Mouse (Mus musculus) embryonic facial prominence, embryonic 15.5 days (tissue): ENCODE measurements around the gene Cdk9. TPM values are rescaled to one million over a fixed set of nuclear protein-coding genes. Genes with fewer than 3 reads are reported as not detected.
A peak's percentile ranks its signal among the peaks of the same experiment; 100 is the strongest.

Experiments
- ATAC-seq: fragments of 200-750 bp; cut with Nextera tagmentation; 2 replicates; pipeline ENCODE4 v1.8.0; 2017; ENCODE audit warnings: low read depth, moderate TSS enrichment; ENCODE audit not compliant: insufficient number of reproducible peaks, low FRiP score, low TSS enrichment
- H3K27ac ChIP-seq: fragments of 300-500 bp; sonication (generic); replicated peaks from 2 replicates; pipeline ENCODE4 v1.5.1; 2015; ENCODE audit warnings: mild to moderate bottlenecking, inconsistent platforms
- H3K27me3 ChIP-seq: fragments of 300-500 bp; sonication (generic); 2 replicates; pipeline ENCODE4 v1.6.1; 2015; ENCODE audit warnings: inconsistent platforms
- H3K36me3 ChIP-seq: fragments of 300-500 bp; sonication (generic); 2 replicates; pipeline ENCODE4 v1.6.1; 2015; ENCODE audit warnings: mild to moderate bottlenecking, inconsistent platforms
- H3K4me1 ChIP-seq: fragments of 300-500 bp; sonication (generic); 2 replicates; pipeline ENCODE4 v1.6.1; 2015; ENCODE audit warnings: inconsistent platforms
- H3K4me2 ChIP-seq: fragments of 300-500 bp; sonication (generic); replicated peaks from 2 replicates; pipeline ENCODE4 v1.6.1; 2015; ENCODE audit warnings: mild to moderate bottlenecking, inconsistent platforms
- H3K4me3 ChIP-seq: fragments of 300-500 bp; sonication (generic); replicated peaks from 2 replicates; pipeline ENCODE4 v1.5.1; 2015; ENCODE audit warnings: mild to moderate bottlenecking, inconsistent platforms
- H3K9ac ChIP-seq: fragments of 300-500 bp; sonication (generic); 2 replicates; pipeline ENCODE4 v1.6.1; 2015; ENCODE audit warnings: inconsistent platforms
- H3K9me3 ChIP-seq: fragments of 300-500 bp; sonication (generic); replicated peaks from 2 replicates; pipeline ENCODE4 v1.6.1; 2016; ENCODE audit warnings: inconsistent platforms
- WGBS: fragments of 180-500 bp; shearing (Covaris S2); methylation state at CpG from one replicate; pipeline ENCODE4 v1.1.7; 2015; 5-methylcytosine and 5-hydroxymethylcytosine counted together
- polyA plus RNA-seq: library from polyadenylated mRNA; unstranded; fragments of >200 nt; fragmentation: Nextera tagmentation; extraction: Ambion mirVana; gene quantifications from 2 replicates; pipeline ENCODE4 v1.2.1, GENCODE M21; 2015

The Cdk9 gene
- polyA plus RNA-seq, 1 experiment from 2014 or later, result 106 TPM

DNA sequence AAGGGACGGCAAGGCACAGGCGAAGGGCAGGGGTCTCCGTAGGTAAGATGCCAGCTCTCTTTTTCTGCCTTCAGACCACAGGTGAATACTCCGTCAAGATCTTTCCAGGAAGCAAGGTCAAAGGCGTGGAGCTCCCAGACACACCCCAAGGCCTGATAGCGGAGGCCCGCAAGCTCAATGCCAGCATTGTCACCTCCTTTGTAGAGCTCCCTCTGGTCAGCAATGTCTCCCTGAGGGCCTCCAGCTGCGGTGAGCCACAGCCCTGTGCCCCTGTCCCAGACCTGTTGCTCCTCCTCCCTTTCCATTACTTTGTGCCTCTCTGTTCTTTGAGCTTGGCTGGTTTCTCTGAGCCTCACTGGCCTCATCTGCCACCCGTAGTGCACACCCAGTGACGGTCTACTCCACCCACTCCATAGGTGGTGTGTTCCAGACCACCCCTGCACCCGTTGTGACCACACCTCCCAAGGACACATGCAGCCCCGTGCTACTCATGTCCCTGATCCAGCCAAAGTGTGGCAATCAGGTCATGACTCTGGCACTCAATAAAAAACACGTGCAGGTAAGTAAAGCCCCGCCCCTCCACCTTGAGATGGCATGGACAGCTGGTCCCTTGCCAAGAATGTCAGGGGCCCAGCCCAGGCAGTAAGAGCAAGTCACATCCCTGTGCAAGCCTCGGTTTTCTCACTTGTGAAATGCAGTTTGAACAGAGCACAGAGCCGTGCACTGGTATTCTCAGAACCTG lies 39.5 kb downstream of the Cdk9 start:
- 70% methylated on average over 16 of the region's 16 CpGs for WGBS

GRCm38 (mm10) chr2:32671907-32672595 lies 40.8 kb downstream of the Cdk9 start:
- H3K27ac ChIP-seq, result no peak overlapping the region

More for the DNA sequence above, 39.5 kb downstream of the Cdk9 start:
- no peak for ATAC-seq
- Histone ChIP-seq H3K4me2 (no peak overlapping the region), H3K9me3 (0 out of 2 replicates have a peak, but pooled peaks cover 3% of the 10 kb centered on the region), H3K4me1 (0 out of 2 replicates have a peak, but pooled peaks cover 4% of the 10 kb centered on the region), H3K9ac (no peak overlapping the region), H3K27ac (no peak overlapping the region), H3K27me3 (no peaks in the 10 kb centered on the region), H3K36me3 (peaks cover 67% of the 10 kb centered on the region), H3K4me3 (no peak overlapping the region)

GRCm38 (mm10) chr2:32671147-32671546 lies 41.7 kb downstream of the Cdk9 start:
- Histone ChIP-seq H3K4me1 (0 out of 2 replicates have a peak, but pooled peaks cover 4% of the 10 kb centered on the region), H3K9me3 (0 out of 2 replicates have a peak, but pooled peaks cover 1% of the 10 kb centered on the region), H3K9ac (no peak overlapping the region), H3K36me3 (peaks cover 54% of the 10 kb centered on the region), H3K4me2 (no peak overlapping the region), H3K27me3 (no peaks in the 10 kb centered on the region), H3K27ac (no peak overlapping the region), H3K4me3 (no peak overlapping the region)
- ATAC-seq, result no peak
- WGBS, result 89% methylated on average over 9 of the region's 9 CpGs

More at GRCm38 (mm10) chr2:32671907-32672595, 40.8 kb downstream of the Cdk9 start:
- H3K4me1 ChIP-seq, result 0 out of 2 replicates have a peak, but pooled peaks cover 4% of the 10 kb centered on the region
- peaks cover 55% of the 10 kb centered on the region for H3K36me3 ChIP-seq
- no peak overlapping the region for H3K4me2 ChIP-seq
- H3K9ac ChIP-seq, result no peak overlapping the region
- no peak overlapping the region for H3K4me3 ChIP-seq
- WGBS, result 67% methylated on average over 9 of the region's 9 CpGs
- no peak for ATAC-seq
- no peaks in the 10 kb centered on the region for H3K27me3 ChIP-seq
- H3K9me3 ChIP-seq, result 0 out of 2 replicates have a peak, but pooled peaks cover 3% of the 10 kb centered on the region

DNA sequence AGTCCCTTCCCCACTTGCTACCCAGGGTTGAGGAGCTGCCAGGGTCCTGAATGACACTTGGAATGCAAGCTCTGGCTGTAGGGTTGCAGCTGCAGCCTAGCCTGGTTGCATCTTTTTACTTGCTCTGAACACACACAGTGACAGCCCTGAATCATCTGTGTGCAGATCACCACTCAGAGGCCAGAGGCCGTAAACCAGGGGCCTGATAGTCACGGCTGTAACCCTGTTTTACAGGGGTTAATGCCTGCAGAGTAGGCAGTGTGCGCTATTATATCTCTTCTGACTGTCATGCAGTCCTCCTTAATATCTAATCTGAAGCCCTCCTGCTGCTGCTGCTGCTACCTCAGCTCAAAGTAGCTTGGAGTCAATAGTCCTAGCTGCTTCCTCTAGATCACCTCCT lies 43.0 kb downstream of the Cdk9 start:
- no peaks in the 10 kb centered on the region for H3K27me3 ChIP-seq
- WGBS, result 85% methylated on average over 3 of the region's 3 CpGs
- H3K4me2 ChIP-seq, result no peak overlapping the region
- no peak overlapping the region for H3K27ac ChIP-seq
- no peaks in the 10 kb centered on the region for H3K9me3 ChIP-seq
- 0 out of 2 replicates have a peak, but pooled peaks cover 4% of the 10 kb centered on the region for H3K4me1 ChIP-seq
- H3K4me3 ChIP-seq, result no peak overlapping the region
- H3K36me3 ChIP-seq, result peaks cover 41% of the 10 kb centered on the region
- H3K9ac ChIP-seq, result no peak overlapping the region
- ATAC-seq, result no peak

GRCm38 (mm10) chr2:32668176-32668575 lies 44.7 kb downstream of the Cdk9 start:
- 89% methylated on average over 7 of the region's 7 CpGs for WGBS
- Histone ChIP-seq H3K27ac (no peak overlapping the region), H3K9ac (no peak overlapping the region), H3K4me1 (no peaks in the 10 kb centered on the region), H3K27me3 (no peaks in the 10 kb centered on the region), H3K4me2 (no peak overlapping the region), H3K9me3 (no peaks in the 10 kb centered on the region), H3K36me3 (peaks cover 28% of the 10 kb centered on the region), H3K4me3 (no peak overlapping the region)
- ATAC-seq, result no peak

DNA sequence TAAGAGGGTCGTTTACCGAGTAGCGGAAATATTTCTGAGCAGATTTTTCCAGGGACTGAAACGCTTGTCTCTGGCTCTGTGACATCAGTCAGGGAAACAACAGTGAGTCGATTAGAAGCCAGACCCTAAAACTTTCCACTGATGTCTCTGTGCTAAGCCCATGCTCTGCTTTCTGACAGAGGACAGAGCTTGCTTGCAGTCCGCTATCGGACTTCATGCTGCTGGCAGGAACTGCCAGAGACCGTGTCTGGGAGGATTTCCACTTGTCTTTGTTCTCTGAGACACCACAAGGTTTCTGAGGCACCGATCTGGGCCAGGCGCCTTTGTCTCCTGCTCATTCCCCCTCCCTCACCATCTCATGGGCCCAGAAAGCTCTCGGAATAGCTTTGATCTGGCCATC lies 45.1 kb downstream of the Cdk9 start:
- Histone ChIP-seq H3K27me3 (no peaks in the 10 kb centered on the region), H3K4me1 (no peaks in the 10 kb centered on the region), H3K9me3 (no peaks in the 10 kb centered on the region), H3K36me3 (peaks cover 24% of the 10 kb centered on the region), H3K27ac (no peak overlapping the region), H3K4me2 (no peak overlapping the region), H3K9ac (no peak overlapping the region), H3K4me3 (no peak overlapping the region)
- ATAC-seq, result no peak
- 52% methylated on average over 11 of the region's 11 CpGs for WGBS

- WGBS, result 77% methylated on average over 6 of the region's 6 CpGs
- no peak overlapping the region for H3K4me2 ChIP-seq
- H3K9me3 ChIP-seq, result no peaks in the 10 kb centered on the region
- no peaks in the 10 kb centered on the region for H3K27me3 ChIP-seq
- H3K4me3 ChIP-seq, result no peak overlapping the region
- no peak for ATAC-seq
- peaks cover 15% of the 10 kb centered on the region; the same call in 1 of the 2 replicates for H3K36me3 ChIP-seq
- no peak overlapping the region for H3K27ac ChIP-seq
- no peak overlapping the region for H3K9ac ChIP-seq
- H3K4me1 ChIP-seq, result peaks cover 14% of the 10 kb centered on the region
Observed at GRCm38 (mm10) chr2:32665853-32666252, 47.0 kb downstream of the Cdk9 start.

DNA sequence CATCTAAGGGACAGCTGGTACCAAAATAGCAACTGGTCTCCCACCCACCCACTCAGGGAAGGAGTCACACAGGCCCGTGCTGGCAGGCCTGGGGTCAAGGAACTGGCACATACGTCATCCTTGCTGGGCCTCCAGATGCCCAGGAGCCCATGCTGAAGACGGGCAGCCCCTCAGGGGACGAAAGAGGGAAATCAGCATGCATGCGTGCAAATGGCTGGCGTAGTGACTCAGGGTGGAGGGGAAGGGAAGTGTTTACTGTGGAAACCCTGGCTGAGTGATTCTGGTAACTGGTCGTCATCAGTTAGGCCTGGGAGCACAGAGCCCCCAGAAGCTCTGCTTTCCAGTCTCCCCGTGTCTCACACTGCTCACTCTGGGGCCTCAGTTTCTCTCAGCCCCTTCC lies 47.5 kb downstream of the Cdk9 start:
- no peak overlapping the region for H3K9ac ChIP-seq
- 61% methylated on average over 8 of the region's 8 CpGs for WGBS

DNA sequence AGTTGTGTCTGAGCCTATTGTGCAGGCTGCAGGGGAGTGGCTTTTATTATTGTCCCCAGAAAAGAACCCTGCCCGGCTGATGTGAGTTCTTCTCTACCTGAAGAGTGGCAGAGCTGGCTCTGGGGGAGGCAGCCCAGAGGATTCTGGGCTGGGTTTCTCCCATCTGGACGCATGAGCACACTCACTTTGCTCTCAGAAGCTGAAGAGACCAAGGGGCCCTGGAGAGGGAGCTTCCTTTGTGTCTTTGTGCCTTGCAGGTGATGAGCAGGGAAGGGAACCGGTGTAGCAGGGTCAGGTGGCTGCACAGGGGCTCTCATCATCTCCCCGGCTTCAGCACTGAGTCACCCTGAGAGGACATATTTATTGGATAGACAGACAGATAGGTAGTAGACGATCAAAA lies 50.6 kb downstream of the Cdk9 start:
- 0 out of 2 replicates have a peak, but pooled peaks cover 20% of the 10 kb centered on the region for H3K36me3 ChIP-seq
- H3K27me3 ChIP-seq, result no peaks in the 10 kb centered on the region
- no peak for ATAC-seq
- no peaks in the 10 kb centered on the region for H3K9me3 ChIP-seq
- H3K9ac ChIP-seq, result no peak overlapping the region
- WGBS, result 51% methylated on average over 5 of the region's 5 CpGs
- H3K4me2 ChIP-seq, result no peak overlapping the region
- H3K4me3 ChIP-seq, result no peak overlapping the region
- H3K4me1 ChIP-seq, result peaks cover 14% of the 10 kb centered on the region
- peak overlapping the region; percentile 76 for H3K27ac ChIP-seq

More for the DNA sequence above, 47.5 kb downstream of the Cdk9 start:
- Histone ChIP-seq H3K36me3 (0 out of 2 replicates have a peak, but pooled peaks cover 13% of the 10 kb centered on the region), H3K4me1 (peaks cover 14% of the 10 kb centered on the region), H3K27me3 (no peaks in the 10 kb centered on the region), H3K4me3 (no peak overlapping the region), H3K9me3 (no peaks in the 10 kb centered on the region), H3K4me2 (no peak overlapping the region), H3K27ac (no peak overlapping the region)
- no peak for ATAC-seq

GRCm38 (mm10) chr2:32661509-32662107 lies 51.3 kb downstream of the Cdk9 start:
- no peaks in the 10 kb centered on the region for H3K9me3 ChIP-seq
- 0 out of 2 replicates have a peak, but pooled peaks cover 20% of the 10 kb centered on the region for H3K36me3 ChIP-seq
- peak overlapping the region; percentile 76 for H3K27ac ChIP-seq
- H3K4me2 ChIP-seq, result no peak overlapping the region
- no peak for ATAC-seq
- H3K4me1 ChIP-seq, result peaks cover 14% of the 10 kb centered on the region
- no peak overlapping the region for H3K4me3 ChIP-seq
- H3K27me3 ChIP-seq, result no peaks in the 10 kb centered on the region
- 31% methylated on average over 7 of the region's 7 CpGs for WGBS
- H3K9ac ChIP-seq, result no peak overlapping the region

DNA sequence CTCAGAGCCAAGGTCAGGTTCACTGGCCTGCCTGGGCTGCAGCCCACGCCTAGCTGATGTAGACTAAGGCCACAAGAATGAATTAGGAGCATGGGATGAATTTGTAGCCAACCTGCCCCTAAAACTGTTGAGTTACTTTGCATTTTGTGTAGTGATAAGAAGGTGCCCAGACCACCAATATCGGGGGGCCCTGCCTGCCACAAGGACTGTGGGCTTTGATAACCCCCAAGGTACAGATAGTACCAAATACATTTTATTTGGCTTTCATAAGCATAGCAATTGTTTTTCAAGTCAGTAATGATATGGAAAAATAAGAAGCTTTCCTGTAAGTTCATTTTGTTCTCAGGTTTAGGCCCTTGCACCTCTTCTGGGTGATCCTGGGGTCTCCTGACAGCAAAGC lies 54.0 kb downstream of the Cdk9 start:
- Histone ChIP-seq H3K4me3 (no peak overlapping the region), H3K27ac (no peak overlapping the region), H3K4me2 (no peak overlapping the region), H3K9me3 (no peaks in the 10 kb centered on the region), H3K4me1 (peaks cover 37% of the 10 kb centered on the region), H3K9ac (no peak overlapping the region), H3K27me3 (no peaks in the 10 kb centered on the region), H3K36me3 (0 out of 2 replicates have a peak, but pooled peaks cover 20% of the 10 kb centered on the region)
- ATAC-seq, result no peak
- 94% methylated on average over 2 of the region's 2 CpGs for WGBS
